Mouse (Mus musculus): Measurements from ENCODE around the gene Snu13. TPM values are rescaled to one million over a fixed set of nuclear protein-coding genes. Genes with fewer than 3 reads are reported as not detected.
A peak's percentile ranks its signal among the peaks of the same experiment; 100 is the strongest.

The Snu13 gene
- total RNA-seq, 1 experiment from 2014 or later: 112 TPM

DNA sequence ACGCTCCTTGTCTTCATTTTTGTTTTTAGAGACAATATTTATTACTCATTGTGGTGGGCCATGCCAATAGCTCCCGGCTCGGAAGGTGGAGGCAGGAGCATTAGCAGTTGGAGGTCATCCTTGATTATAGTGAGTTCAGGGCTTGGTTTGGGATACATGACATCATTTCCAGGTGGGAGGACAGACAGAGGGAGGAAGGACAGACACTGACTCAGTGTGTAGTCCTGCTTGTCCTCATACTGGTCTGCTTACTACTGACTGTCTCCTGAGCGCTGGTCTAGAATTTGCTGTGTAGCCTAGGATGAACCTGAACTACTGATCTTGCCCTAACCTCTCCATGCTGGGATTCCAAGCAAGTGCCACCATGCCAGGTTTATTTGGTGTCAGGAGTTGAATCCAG is 13.6 kb downstream of the Snu13 start, which contains the start of gene Desi1:
Gene Desi1 (minus strand): TSS at position 101 of the 400 bp plus-strand sequence.
- ATAC-seq (replicated peaks; ENCODE audit: insufficient number of reproducible peaks, low FRiP score, low TSS enrichment, poor library complexity, severe bottlenecking): no peak

DNA sequence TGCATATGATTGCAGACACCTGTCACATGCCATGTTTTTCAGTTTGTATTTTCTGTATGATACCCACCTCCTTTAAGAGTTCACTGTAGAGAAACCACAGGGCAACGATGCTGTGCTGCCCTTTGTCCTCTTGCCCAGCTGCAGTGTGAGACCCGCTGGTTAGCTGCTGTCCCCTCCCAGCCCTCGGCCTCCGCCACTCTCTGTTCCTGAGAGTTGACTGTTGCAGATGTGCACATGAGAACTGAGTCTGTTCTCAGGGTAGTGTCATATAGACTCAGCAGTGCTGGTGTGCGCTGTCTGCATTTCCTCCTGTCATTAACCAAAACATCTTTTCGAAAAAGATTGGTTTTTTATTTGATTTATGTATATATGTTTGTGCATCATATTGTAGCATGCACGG is 15.0 kb downstream of the Snu13 start:
- ATAC-seq (replicated peaks; ENCODE audit: insufficient number of reproducible peaks, low FRiP score, low TSS enrichment, poor library complexity, severe bottlenecking): no peak

DNA sequence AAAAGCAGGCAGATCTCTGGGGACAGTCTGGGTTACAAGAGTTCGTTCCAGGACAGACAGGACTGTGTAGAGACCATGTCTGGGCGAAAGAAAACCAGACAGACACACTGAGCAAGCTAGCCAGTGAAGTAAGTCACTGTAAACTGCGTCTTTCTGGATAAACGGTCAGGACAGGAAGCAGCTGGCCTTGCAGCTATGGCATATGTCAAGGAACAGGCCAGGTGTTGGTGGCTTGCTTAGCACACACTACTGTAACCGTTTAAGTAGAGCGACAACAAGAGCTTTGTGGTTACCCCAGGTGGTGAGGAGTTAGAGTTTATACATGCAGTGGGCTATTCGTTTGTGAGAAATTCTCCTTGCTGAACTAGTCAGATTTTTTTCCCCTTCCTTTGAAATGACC is 19.7 kb downstream of the Snu13 start:
- ATAC-seq (replicated peaks; ENCODE audit: insufficient number of reproducible peaks, low FRiP score, low TSS enrichment, poor library complexity, severe bottlenecking): no peak

DNA sequence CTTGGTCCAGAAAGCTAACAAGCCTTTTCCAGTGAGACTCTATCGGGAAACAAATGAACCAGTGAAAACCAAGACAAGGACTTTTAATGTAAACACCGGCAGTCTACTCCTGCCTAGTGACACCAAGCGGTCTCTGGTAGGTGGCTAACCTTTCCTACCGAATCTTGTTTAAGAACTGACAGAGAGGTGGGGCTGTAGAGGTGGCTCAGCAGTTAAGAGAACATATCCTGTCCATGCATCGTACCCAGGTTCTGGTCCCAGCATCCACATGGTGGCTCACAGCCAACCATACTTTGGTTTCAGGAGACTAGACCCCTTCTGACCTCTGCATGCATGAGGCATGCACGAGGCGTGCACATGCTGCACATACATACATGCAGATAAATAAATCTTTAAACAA is 20.1 kb downstream of the Snu13 start:
- no peak for ATAC-seq (replicated peaks; ENCODE audit: insufficient number of reproducible peaks, low FRiP score, low TSS enrichment, poor library complexity, severe bottlenecking)

DNA sequence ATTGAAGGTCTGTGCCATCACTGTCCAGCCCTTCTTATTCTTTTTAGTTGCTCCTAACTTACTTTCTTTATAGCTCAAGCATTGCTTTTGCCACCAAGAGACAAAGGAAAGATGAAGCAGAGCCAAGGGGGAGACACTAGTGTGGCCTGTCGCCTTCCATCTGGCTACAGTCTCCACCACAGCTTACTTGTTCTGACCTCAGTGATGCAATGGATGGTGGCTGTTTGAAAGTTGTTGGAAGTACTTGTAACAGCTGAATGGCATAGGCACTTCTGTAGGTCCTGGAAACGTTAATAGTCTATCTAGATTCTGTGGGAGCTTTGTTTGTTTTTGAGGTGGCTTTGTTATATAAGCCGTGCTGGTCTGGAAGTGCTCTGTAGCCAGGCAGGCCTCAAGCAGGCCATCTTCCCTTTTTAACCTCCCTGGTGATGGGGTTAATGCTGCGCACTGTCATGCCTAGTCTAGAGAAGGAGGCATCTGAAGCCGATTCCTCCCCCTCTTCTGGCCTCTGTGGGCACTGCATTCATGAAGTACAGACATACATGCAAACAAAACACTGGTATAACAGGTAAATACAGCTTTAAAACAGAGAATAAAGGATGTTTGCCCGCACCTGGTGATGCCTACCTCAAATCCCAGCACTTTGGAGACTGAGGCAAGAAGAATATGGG is 23.3 kb downstream of the Snu13 start:
- ATAC-seq (replicated peaks; ENCODE audit: insufficient number of reproducible peaks, low FRiP score, low TSS enrichment, poor library complexity, severe bottlenecking): no peak

DNA sequence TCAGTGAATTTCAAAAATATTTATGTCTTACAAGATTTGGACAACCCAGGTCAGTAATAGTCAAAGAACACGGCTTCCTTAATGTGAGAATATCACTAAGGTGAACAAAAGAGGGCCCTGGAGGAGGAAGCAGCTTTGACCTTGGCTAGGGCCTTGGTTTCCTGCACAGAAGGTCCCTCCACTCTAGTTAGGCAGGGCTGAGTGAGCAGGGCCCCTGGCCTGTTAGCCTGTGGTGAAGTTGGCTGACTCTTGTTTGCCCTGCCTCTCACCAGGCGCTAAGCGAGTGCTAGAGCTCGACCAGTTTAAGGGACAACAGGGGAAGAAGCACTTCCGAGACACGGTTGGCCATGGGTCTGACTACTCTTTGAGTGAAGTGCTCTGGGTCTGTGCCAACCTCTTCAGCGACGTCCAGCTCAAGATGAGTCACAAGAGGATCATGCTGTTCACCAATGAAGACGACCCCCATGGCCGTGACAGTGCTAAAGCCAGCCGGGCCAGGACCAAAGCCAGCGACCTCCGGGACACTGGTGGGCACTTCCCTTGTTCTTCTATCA is 24.8 kb downstream of the Snu13 start:
- ATAC-seq (replicated peaks; ENCODE audit: insufficient number of reproducible peaks, low FRiP score, low TSS enrichment, poor library complexity, severe bottlenecking): no peak

DNA sequence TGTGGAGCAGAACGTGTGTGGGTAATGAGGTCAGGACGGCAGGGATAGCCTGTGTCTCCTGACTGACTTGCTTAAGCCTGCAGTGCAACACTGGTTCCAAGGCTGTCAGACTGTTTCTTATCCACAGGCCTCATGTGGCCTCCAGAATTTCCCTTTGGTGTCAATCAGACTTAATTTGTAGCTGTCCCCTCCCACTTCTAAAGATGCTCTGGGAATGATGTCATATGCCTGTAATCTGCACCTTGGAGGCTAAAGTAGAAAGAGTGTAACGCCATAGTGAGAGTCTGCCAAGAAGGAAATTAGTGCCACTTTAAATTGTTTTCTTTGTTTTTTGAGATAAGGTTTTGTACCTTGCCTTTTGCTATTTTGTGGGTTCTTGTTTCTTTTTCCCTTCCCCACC is 28.1 kb downstream of the Snu13 start:
- ATAC-seq (replicated peaks; ENCODE audit: insufficient number of reproducible peaks, low FRiP score, low TSS enrichment, poor library complexity, severe bottlenecking): no peak

DNA sequence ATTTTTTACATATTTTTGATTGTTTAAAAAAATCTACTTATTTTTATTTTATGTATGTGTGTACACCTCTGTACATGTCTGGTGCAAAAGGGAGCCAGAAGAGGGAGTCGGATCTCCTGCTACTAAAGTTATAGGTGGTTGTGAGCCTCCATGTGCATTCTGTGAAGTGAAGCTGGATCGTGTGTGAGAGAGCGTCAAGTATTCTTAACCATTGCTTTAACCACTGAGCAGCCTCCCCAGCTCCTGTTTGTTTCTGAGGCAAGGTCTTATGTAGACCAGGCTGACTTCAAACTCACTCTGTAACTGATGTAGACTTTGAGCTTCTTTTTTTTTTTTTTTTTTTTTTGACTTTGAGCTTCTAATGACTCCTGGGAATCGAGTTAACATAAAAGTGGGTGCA is 29.9 kb downstream of the Snu13 start:
- no peak for ATAC-seq (replicated peaks; ENCODE audit: insufficient number of reproducible peaks, low FRiP score, low TSS enrichment, poor library complexity, severe bottlenecking)

DNA sequence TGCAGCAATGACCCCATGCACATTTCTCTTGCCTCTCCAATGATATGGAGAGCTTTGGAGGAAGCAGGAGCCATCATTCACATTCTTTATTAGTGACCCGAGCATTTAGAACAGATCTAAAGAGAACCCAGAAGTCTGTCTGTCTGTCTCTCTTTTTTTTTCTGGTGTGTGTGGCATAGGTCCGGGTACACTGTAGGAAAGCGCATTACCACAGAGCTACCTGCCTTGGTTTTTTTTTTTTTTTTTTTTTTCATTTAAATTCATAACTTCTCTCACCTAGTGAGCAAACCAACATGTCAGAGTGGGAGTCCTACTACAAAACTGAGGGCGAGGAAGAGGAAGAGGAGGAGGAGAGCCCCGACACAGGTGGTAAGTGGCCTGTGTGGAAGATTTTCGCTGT is 30.6 kb downstream of the Snu13 start:
- no peak for ATAC-seq (replicated peaks; ENCODE audit: insufficient number of reproducible peaks, low FRiP score, low TSS enrichment, poor library complexity, severe bottlenecking)

DNA sequence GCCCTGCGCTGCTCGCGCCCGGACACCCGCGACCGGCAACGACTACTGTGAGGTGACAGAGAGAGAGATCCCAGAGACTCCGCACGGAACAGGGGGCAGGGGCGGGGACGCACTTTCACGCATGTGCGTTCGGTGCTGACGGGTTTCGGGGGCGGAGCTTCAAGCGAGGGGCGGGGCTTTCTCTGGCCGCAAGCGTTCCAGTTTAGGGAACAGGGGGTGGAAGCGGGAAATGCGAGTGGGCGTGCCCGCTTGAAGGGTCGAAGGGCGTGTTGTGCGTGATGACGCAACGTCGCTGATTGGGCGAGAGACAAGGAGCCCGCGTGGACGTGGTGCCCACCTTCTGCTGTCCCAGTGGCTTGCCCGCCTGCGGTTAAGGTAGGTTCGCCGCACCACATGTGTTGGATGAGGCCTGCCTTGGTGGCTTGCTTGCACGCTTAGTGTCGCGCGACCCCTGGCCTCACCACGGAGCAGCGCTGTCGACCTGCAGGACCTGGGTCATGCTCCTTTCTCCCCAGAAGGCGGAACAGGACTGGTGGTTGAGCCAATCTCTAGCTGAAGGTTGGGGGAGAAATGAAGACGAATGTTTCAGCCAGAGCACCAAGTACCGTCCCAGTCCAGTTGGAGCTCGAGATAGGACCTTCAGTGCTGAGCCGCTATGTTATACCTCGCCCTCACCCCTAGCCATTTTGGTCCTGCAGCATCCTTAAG is 31.1 kb downstream of the Snu13 start:
- ATAC-seq (replicated peaks; ENCODE audit: insufficient number of reproducible peaks, low FRiP score, low TSS enrichment, poor library complexity, severe bottlenecking): peak; percentile 98

DNA sequence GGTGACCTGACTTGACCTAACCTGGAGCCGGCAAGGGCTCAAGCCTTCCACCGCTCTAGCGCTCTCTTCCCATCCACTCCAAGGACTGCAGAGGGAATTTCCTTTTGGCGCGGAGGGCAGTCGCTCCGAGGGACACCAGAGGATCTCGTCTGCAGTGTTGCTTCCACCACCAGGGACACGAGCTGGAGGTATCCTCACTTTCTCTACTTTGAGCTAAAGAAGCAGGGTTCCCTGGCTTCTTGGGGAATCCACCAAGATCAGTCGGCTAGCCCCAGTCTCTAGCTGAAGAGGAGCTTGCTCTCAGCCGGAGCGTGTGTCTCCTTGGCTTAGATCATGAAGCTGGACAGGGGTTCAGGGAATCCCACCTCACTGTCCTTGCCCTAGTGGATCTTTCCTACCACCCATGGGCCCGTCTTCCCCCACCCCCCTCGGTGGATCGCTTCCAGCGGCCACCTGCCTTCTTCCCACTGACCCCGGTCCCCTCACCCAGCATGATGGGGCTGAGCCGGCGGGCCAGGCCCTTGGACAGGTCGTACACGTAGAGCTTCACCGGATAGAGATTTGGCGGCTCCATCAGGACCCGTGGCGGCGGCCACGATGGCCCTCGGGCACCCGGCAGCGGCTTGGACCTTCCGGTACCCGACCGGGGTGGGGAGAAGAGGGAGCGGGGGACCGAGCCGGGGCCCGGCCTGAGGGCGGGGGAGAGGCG is 31.9 kb downstream of the Snu13 start:
- ATAC-seq (replicated peaks; ENCODE audit: insufficient number of reproducible peaks, low FRiP score, low TSS enrichment, poor library complexity, severe bottlenecking): no peak; the same call in 1 of the 2 replicates

DNA sequence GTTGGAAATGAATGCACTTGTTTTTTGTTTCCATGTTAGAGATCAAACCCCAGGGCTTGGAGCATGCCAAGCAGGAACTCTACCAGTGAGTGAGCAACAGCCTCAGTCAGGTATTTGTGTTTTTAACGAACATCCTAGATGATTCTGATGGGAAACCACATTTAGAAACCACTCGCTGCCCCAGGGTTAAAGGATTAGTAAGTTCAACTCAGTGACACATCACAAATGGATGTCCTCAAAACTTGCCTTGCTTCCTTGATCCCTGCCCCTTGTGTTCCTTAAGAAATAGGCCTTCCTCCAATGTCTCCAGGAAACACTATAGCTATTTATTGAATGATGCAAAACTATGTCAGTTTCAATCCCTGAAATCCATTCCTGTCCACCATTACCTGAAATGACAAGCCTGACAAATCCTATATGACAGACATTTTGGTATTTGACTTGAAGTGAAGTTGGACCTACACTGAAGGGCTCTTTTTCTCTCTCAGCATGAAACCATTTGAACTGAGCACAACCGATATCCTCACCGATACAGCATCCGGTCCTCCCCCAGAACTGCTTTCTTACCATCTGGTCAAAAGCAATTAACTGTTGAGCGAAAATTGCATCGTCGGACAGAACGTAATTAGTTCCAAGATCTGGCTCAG is 32.5 kb downstream of the Snu13 start:
- ATAC-seq (replicated peaks; ENCODE audit: insufficient number of reproducible peaks, low FRiP score, low TSS enrichment, poor library complexity, severe bottlenecking): no peak

DNA sequence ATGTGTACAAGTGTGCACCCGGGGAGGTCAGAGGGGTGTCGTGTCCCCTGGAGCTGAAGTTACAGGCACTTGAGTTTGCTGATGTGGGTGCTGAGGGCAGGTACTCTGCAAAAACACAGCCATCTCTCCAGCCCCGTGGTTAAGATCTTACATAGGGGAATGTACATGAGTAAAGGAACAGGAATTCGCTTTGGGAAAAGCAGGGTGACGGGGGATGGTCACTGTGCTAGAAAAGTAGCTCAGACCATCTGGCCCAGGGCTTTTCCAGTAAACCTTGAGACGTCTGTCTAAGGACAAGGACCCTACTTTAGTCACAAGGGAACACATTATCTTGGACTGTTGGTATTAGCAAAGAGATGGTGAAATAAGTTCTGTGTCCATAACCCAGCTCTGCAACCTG is 35.5 kb downstream of the Snu13 start:
- ATAC-seq (replicated peaks; ENCODE audit: insufficient number of reproducible peaks, low FRiP score, low TSS enrichment, poor library complexity, severe bottlenecking): no peak

DNA sequence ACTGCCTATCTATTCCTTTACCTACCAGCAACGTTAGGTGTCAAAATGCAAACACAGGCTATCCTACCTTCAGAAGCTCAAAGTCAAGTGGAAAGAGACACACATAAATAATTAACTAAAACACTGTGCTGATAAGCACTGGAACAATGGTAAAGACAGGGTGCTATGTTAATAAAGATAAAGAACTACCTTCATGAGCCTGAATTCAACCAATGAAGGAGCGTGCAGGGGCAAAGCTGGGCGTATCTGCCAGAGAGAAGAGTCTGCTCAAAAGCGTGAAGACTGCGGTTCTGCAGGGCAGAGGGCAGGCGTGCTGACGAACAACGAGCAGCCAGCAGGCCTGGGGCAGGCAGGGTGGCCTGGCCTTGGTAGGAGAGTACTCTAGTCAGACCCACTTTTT is 43.1 kb downstream of the Snu13 start:
- ATAC-seq (replicated peaks; ENCODE audit: insufficient number of reproducible peaks, low FRiP score, low TSS enrichment, poor library complexity, severe bottlenecking): no peak

DNA sequence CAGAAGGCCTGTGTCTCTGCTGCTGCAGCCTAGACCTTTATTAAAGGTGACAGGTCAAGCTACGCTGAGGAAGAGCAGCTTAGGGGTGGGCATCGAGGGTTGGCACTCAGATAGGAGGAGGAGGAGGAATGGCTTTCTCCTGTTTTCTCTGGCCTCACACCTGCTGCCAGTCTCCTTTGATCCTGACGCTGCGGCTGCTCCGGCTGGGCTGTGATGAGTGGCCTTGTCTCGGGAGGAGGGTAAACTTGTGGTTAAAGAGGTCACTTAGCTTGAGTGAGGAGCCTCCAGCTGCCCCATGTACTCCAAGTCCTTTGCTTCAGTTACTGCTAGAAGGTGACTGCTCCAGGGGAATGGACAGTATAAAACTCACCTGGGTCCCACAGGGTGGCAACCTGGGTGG is 53.4 kb downstream of the Snu13 start:
- ATAC-seq (replicated peaks; ENCODE audit: insufficient number of reproducible peaks, low FRiP score, low TSS enrichment, poor library complexity, severe bottlenecking): no peak

DNA sequence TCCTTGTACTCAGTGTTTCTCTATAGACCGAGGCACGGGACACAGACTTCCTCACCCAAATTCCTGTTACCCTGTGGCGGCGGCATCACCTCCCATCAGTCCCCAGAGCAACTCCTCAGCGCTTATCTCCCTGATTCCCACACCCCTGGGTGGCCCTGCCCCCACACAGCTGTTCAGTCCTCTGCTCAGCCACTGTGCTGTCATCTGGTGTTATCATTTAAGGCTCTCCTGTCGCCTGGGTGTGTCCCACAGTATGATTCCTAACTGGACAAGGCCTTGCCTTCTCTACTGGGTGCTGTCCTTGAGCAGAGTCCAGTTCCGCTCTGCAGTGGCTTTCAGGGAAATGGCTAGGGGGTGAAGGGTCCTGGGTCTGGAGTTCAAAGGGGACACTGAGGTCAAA is 56.8 kb downstream of the Snu13 start:
- no peak for ATAC-seq (replicated peaks; ENCODE audit: insufficient number of reproducible peaks, low FRiP score, low TSS enrichment, poor library complexity, severe bottlenecking)
